Mouse (Mus musculus): ENCODE data around the gene Gosr2. TPM values are rescaled to one million over a fixed set of nuclear protein-coding genes. Genes with fewer than 3 reads are reported as not detected.

The Gosr2 gene
- total RNA-seq, 2 experiments from 2014 or later, result 83.7 to 86.7 TPM

GRCm38 (mm10) chr11:103693241-103693640, 4.5 kb downstream of the Gosr2 start:
- no peak for DNase-seq (ENCODE audit: low spot score in 2 of 2)

GRCm38 (mm10) chr11:103691036-103691435, 6.7 kb downstream of the Gosr2 start:
- DNase-seq (ENCODE audit: low spot score in 2 of 2), result no peak

DNA sequence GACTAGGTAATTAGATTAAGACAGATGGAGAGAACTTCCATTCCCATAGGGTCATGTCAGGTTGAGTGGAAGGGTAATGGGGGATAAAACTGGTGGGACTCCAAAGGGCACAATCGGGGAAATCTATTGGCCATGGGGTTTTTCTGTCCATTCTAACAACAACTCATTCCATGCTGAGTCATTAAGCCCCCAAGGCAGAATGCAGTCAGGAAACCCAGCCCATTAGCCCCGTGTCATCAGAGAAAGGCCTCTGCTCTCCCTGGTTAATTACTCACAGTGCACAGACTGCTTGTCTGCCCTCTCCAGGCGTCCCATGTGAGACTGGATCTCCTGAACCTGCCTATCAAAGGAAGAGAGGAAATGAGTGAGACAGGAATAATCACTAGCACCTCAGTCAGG, 8.7 kb downstream of the Gosr2 start:
- no peak for DNase-seq (ENCODE audit: low spot score in 2 of 2)

GRCm38 (mm10) chr11:103688271-103688979, 9.3 kb downstream of the Gosr2 start:
- DNase-seq (ENCODE audit: low spot score in 2 of 2), result no peak

- DNase-seq (ENCODE audit: low spot score in 2 of 2), result no peak
These were observed 11.0 kb downstream of the Gosr2 start for GRCm38 (mm10) chr11:103686706-103687105.

GRCm38 (mm10) chr11:103685261-103685736, 12.4 kb downstream of the Gosr2 start:
- DNase-seq (ENCODE audit: low spot score in 2 of 2), result no peak

DNA sequence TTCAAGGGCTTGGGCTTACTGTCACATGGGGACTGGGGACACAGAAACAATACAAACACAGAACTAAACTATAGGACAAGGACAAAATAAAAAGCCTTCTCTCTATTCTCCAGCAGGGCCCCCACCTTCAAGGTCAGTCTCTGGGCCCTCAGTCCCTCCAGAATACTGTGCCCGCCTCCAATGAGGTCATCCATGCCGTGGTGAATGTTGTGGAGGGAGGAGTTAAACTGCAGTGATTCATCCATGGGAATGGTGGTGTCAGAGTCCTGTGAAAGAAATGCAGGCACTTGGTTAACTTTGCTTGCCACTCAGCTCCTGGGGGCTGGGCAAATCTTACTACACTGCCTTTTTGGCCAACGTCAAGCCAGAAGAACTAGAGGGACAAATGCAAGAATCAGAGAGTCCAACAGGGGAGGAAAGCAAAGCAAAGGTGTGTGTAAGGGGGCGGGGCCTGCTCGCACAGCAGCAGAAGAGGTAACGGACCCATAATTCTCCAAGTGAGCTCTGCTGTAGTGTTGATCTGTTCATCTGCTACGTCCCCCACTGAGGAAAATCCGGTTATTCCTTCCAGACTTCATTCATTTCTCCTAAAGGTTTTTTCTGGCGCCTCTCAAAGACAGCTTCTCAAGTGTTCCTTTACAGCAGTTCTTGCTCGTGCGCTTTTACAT, 13.9 kb downstream of the Gosr2 start:
- peak in 1 of 2 experiments; percentile 36 for DNase-seq (ENCODE audit: low spot score in 2 of 2)

DNA sequence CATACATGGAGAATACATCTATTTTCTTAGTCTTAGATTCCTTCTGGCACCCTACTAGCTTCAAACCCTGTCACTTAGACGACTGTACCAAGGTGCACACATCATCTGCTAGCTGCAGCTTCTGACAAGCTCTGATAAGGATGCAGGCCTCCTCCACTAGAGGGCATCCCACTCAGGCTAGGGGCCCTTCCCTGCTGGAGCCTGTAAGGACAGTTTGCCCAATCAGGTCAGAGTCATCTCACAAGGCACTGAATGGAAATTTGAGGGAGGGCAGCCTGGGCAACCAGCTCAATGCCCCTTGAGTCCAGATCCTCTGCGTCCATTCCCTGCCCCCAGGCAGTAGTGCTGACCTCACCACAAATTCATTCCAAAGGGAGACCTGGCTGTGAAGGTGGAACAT, 20.7 kb downstream of the Gosr2 start:
- DNase-seq (ENCODE audit: low spot score in 2 of 2), result peak in 1 of 2 experiments; percentile 30

DNA sequence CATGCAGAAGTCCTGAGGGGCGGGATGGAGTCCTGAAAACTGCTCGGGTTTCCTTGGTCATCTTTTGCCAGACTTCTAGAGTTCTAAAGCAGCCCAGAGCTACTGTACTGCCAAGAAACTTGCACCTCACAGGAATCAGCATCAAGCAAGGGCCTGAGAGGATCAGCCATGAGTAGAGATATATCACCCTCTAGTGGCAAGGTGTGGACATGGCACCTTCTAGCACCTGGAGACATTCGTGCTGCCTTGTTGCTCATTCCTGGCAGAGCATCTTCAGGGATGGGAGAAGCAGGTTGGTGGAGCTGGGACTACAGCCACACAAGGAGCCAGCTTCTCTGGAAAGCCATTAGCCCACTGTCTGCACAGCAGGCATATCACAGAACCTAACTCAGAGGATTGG, 22.1 kb downstream of the Gosr2 start:
- no peak for DNase-seq (ENCODE audit: low spot score in 2 of 2)

- DNase-seq (ENCODE audit: low spot score in 2 of 2), result no peak
These were observed 30.7 kb downstream of the Gosr2 start for GRCm38 (mm10) chr11:103666907-103667426.

- DNase-seq (ENCODE audit: low spot score in 2 of 2), result no peak
These were observed 31.4 kb downstream of the Gosr2 start for GRCm38 (mm10) chr11:103666181-103666906.

DNA sequence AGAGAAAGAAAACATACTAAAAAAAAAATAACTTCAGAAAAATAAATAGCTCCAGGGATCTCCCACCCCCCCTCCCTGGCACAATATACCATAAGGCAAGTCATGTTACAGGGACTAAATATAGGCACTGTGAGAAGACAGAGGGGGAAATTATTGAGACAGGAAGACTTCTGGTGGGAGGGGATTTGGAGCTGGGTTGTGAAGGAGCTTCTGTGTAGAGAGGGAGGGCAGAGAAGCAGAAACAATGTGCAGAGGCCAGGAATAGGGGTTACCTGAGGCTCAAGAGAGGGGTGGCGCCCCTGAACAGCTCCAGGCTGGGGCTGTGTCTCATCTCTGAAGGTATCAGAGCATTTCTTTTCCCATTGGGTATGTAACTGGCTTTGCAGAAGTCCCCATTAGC, 32.0 kb downstream of the Gosr2 start:
- no peak for DNase-seq (ENCODE audit: low spot score in 2 of 2)

DNA sequence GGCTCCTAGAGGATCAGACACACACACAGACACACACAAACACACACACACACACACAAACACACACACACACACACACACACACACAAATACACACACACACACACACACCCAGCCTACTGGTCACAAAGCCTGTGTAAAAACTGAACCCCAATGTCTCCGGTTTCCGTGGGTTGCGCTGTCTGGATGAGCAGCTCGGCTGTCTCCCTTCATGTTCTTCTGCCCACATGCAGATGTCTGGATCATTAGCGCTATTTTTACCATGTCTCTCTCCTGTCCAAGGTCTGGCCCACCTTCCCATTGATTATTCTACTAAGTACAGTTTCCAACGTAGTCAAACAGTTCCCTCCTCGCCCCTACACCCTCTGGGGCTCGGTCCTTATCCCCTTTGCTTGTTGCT, 34.6 kb downstream of the Gosr2 start:
- no peak for DNase-seq (ENCODE audit: low spot score in 2 of 2)

DNA sequence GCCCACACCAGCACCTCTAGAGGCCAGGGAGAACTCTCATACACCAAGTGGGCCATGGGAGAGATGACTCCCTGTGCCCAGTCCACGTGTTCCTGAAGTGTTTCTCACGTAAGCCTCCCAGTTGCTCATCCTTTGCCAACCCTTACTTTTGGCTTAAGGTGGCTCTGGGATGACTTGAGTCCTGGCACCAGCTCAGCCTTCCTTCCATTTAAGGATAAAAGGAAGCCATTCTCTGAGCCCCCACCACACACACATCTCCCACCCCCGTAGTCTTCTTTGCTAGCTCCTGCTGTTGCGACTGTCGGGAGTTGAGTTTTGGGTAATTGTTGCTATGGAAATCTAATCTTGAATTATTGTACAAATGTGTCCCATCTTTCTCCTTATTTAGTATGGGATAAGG, 35.2 kb downstream of the Gosr2 start:
- DNase-seq (ENCODE audit: low spot score in 2 of 2), result no peak

DNA sequence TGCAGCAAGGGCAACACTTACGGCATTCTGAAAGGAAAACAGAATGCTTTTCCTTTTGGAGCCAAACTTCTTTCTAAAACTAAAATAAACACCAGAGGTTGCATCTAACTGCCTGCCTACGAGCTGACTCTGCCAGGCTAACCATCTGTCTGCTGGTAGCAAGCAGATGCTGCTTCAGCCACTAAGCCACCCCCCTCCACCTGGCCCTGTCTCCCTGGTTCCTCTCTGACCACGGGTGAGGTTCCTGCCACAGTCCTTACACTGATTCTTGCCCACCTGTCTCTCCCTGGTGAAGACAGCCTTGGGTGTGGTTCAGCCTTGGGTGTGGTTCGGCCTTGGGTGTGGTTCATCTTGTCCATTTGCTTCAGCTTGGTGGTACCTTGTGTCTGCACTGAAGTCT, 35.8 kb downstream of the Gosr2 start:
- DNase-seq (ENCODE audit: low spot score in 2 of 2), result no peak

DNA sequence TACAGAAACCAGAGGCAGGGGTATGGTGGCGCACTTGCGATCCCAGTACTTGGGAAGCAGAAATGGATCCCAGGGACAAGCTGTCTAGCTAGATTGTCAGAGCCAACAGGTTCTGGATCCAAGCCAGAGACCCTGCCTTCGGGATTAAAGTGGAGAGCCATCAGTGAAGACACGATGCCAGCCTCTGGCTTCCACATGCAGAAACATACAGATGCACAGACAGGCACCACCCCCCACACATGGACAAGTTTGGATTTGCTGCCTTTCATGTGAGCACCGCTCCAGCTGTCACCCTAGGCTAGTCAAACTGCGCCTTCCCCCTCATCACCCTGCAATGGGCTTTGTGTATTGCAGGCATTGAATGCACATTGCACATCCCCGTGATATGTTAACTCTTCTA, 39.5 kb downstream of the Gosr2 start:
- no peak for DNase-seq (ENCODE audit: low spot score in 2 of 2)

DNA sequence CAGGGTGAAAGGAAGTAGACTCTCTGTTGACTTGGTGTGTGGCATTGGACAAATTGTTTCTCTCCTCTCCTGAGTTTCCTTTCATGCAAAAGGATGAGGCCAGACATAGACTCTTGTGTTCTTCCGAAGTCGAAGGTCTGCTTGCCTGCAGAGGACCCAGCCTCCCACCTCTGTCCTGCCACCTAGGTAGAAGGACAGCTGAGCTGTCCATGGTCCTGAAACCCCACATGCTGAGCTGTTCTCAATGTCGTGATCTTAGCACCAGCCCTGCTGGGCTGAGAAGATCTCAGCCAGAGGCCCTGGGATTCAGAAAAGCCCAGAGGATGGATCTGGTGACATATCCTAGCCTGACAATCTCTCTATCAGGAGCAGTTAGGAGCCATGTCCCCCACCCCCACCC, 41.2 kb downstream of the Gosr2 start:
- peak in 1 of 2 experiments; percentile 22 for DNase-seq (ENCODE audit: low spot score in 2 of 2)

DNA sequence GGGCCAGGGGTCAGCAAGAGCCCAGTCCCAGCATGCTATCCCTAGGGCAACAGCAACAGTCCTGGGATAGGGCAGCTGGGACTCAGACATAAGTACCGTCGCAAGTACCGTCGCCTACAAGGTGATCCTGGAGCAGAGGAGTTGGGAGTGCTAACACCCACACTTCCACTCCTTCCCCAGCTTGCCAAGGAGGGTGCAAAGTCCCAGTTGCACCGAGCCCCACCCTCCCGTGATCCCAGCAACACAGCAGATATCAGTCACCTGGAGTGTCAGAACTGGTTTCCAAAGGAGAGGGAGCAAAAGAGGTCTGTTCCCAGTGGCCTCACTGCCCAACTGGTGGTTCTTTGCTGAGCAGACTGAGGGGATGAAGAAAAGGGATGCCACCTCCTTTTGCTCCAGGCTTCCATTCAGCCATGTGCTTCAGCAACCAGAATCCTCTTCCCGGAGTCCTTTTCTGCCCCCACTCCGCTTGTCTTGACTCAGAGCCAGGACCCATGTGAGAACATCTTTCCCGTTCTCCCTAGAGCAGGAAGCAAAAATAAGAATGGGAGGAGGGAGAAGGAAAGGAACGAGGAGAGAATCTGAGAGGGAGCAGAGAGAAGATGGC, 44.2 kb downstream of the Gosr2 start:
- DNase-seq (ENCODE audit: low spot score in 2 of 2), result no peak

DNA sequence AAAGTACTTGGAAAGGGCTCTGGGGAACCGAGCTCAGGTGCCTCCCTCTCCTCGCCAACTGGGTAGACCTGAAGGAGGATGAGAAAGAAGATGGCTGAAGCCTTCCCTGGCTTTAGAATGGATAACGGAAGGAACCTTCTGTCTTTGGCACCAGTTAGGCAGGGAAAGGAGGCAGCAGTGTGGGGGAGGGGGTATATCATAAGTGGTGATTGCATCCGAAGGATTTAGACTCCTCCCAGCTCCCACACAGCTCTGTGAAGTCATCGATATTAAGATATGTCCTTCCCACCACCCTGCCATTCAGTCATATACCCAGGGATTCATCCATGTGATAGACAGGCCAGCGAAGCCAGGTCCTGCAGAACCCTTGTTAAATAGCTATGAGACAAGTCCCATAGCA, 46.3 kb downstream of the Gosr2 start:
- DNase-seq (ENCODE audit: low spot score in 2 of 2), result no peak

GRCm38 (mm10) chr11:103649983-103650493, 47.7 kb downstream of the Gosr2 start:
- DNase-seq (ENCODE audit: low spot score in 2 of 2), result no peak

DNA sequence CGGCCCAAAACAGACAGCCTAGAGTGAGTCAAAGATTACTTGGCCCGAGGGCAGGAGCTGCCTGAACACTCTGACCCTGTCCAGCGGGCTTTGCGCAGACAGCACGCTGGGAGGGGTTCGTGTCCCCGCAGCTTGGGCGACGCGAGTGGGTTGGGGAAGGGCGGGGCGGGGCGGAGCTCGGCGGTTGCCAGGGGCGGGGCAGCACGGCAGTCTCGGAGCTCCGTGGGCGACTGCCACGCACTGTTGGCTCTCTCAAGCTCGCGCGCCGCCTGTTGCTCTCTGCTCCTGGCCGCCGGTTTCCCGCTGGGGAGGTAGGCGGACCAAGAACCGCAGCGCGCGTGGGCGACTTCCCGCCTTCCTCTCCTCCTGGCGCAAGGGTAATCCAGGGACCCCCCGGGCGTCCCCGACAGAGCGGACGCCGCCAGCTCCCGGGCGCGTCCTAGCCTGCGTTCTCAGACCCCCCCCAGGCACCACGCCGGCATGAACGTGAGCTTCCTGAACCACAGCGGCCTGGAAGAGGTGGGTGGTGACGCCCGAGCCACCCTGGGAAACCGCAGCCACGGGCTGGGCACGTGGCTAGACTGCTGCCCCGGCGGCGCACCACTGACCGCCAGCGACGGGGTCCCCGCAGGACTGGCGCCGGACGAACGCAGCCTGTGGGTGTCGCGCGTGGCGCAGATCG, 48.3 kb downstream of the Gosr2 start, which contains the start of gene Rprml:
Gene Rprml (plus strand): TSS at position 270 of the 682 bp plus-strand sequence.
- DNase-seq (ENCODE audit: low spot score in 2 of 2), result no peak

All from adrenal gland, postnatal 4 days (tissue).